ENCODE assay signal across 27 mouse cellular contexts in the genomic region with DNA sequence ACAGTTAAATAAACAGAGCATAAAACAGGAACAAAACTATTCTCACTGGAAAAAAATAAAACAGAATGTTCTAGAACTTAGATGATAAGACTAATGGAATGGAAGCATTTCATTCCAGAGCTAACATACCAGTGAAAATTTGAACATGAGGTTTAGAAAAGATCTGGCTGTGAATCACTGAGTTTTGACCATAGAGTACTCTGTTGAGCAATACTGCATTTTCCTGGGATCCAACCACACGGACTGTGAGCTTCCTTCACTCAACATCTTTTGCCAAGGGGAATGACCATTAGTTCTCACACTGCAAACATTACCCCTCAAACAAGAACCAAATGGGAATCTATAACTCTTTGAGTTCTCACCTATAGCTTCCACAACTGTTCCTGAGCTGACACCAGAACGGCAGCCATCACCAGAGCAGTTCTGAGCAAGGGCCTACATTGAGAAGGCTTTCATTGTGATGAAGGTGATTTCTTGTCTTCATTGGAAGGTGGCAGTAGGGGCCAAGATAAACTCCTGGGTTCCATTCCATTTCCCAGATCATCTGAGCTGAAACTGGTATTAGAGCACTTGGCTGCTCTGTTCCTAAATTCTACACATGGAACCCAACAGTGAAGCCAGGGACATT. TPM values are rescaled to one million over a fixed set of nuclear protein-coding genes. Genes with fewer than 3 reads are reported as not detected.
DNase-seq lines count a peak whose midpoint lies in the region; ATAC-seq and TF ChIP-seq lines count a peak whose summit lies in the region.
"Had no signal": no experiment of that assay in that cellular context is flagged by ENCODE, and none has a peak within 500 bp of the region (broad histone marks: within the 10 kb centered on the region; RNA-seq: fewer than 3 reads in every experiment).

No protein-coding gene starts in this region.

- peak; percentile 57 for DNase-seq in heart, adult 8-10 months (ENCODE audit: low spot score)
- peak; percentile 5 to 23 for DNase-seq in kidney, postnatal 36 days
- no peak for DNase-seq in kidney, postnatal 4 days
- peak; percentile 56 for DNase-seq in lung, postnatal 36 days
- DNase-seq in lung, adult 2 months, result no peak
- DNase-seq in fibroblast of lung, adult 2 months (ENCODE audit: low read depth), result peak; percentile 26
- no peak for DNase-seq in embryo, embryonic 9.5 days (ENCODE audit: extremely low spot score)
- DNase-seq: adrenal gland, postnatal 10 days; cerebellum, adult 11 months; cerebellum, adult 8-10 months; cerebellum, postnatal 14 days; embryo, embryonic 11 days; gastrocnemius, postnatal 10 days had no signal

- H3K4me1 ChIP-seq in heart, embryonic 12.5 days (replicated peaks), result no peaks in the 10 kb centered on the region
- H3K4me1 ChIP-seq in lung, adult 2 months (ENCODE audit: control insufficient read depth, insufficient read depth, low read length), result peaks cover 2% of the 10 kb centered on the region
- H3K4me1 ChIP-seq: embryonic facial prominence, embryonic 12.5 days; forebrain, embryonic 12.5 days; heart, embryonic 15.5 days; hindbrain, embryonic 13.5 days had no signal

- H3K9ac ChIP-seq in heart, embryonic 12.5 days, result no peak overlapping the region
- H3K9ac ChIP-seq: embryonic facial prominence, embryonic 12.5 days; forebrain, embryonic 12.5 days; heart, embryonic 15.5 days; hindbrain, embryonic 13.5 days had no signal

- H3K4me3 ChIP-seq in heart, embryonic 12.5 days, result no peak overlapping the region
- H3K4me3 ChIP-seq in lung, adult 2 months (replicated peaks; ENCODE audit: extremely low read depth, low read depth, low read length), result no peak overlapping the region
- H3K4me3 ChIP-seq: embryonic facial prominence, embryonic 12.5 days; forebrain, embryonic 12.5 days; heart, embryonic 15.5 days; hindbrain, embryonic 13.5 days had no signal

- no peaks in the 10 kb centered on the region for H3K27me3 ChIP-seq in heart, embryonic 12.5 days (replicated peaks)
- H3K27me3 ChIP-seq: embryonic facial prominence, embryonic 12.5 days; forebrain, embryonic 12.5 days; heart, embryonic 15.5 days; hindbrain, embryonic 13.5 days had no signal

- H3K36me3 ChIP-seq in heart, embryonic 12.5 days, result no peaks in the 10 kb centered on the region
- H3K36me3 ChIP-seq: embryonic facial prominence, embryonic 12.5 days; forebrain, embryonic 12.5 days; heart, embryonic 15.5 days; hindbrain, embryonic 13.5 days had no signal

- no peaks in the 10 kb centered on the region; the same call in 1 of the 2 replicates for H3K9me3 ChIP-seq in heart, embryonic 12.5 days (replicated peaks)
- H3K9me3 ChIP-seq: embryonic facial prominence, embryonic 12.5 days; forebrain, embryonic 12.5 days; heart, embryonic 15.5 days; hindbrain, embryonic 13.5 days had no signal

- H3K4me2 ChIP-seq in heart, embryonic 12.5 days, result no peak overlapping the region
- H3K4me2 ChIP-seq: embryonic facial prominence, embryonic 12.5 days; forebrain, embryonic 12.5 days; heart, embryonic 15.5 days; hindbrain, embryonic 13.5 days had no signal

- 69% methylated on average over 2 of the region's 2 CpGs for WGBS in heart, embryonic 12.5 days
- WGBS in lung, adult 2 months, result 73% methylated on average over 2 of the region's 2 CpGs

- no peak for ATAC-seq in heart, embryonic 12.5 days (ENCODE audit: insufficient number of reproducible peaks, low FRiP score)
- ATAC-seq: forebrain, embryonic 16.5 days; hindbrain, postnatal 0 days had no signal

- TF ChIP-seq POLR2A in lung, adult 2 months (IDR thresholded peaks at IDR 0.05; ENCODE audit: borderline replicate concordance, extremely low read depth, low read depth, low read length), result no peak

- no peak for TF ChIP-seq CTCF in lung, adult 2 months (IDR thresholded peaks at IDR 0.05; ENCODE audit: insufficient read depth, low read length)

- no peak overlapping the region for H3K27ac ChIP-seq in heart, embryonic 12.5 days (ENCODE audit: poor library complexity, severe bottlenecking)
- H3K27ac ChIP-seq: embryonic facial prominence, embryonic 12.5 days; forebrain, embryonic 12.5 days; heart, embryonic 15.5 days; hindbrain, embryonic 13.5 days; hindbrain, postnatal 0 days had no signal

RNA-seq across cellular contexts. Expression of a gene that starts 1.9 kb away (rescaled TPM):
- under 1 TPM in 3 of 4 experiments, not detected in 1; 0.16 to 0.34 (median 0.22) TPM for total RNA-seq in heart, adult 8-10 months (2022)
- polyA plus RNA-seq in heart, embryonic 12.5 days (2016; fragmentation: Nextera tagmentation; extraction: Ambion mirVana), result not detected in 2 replicates
- 10.1 and 10.8 TPM in 2 replicates for polyA plus RNA-seq in lung, adult 2 months (2012; rRNA removed)
- total RNA-seq: common myeloid progenitor, adult 5-6 weeks; ES-E14; gastrocnemius, postnatal 10 days; gastrocnemius, postnatal 4 days; hematopoietic stem cell, adult 5-6 weeks; hindbrain, postnatal 0 days had no signal
- polyA plus RNA-seq: brain, embryonic 14.5 days; embryonic facial prominence, embryonic 12.5 days; forebrain, embryonic 12.5 days; forebrain, embryonic 16.5 days; frontal cortex, adult 2 months; hindbrain, embryonic 13.5 days; hindbrain, postnatal 0 days had no signal

RNA-seq across cellular contexts. Expression of a gene that starts 48.9 kb away (rescaled TPM):
- total RNA-seq in heart, adult 8-10 months (2022), result not detected
- not detected in 2 replicates for polyA plus RNA-seq in heart, embryonic 12.5 days (2016; fragmentation: Nextera tagmentation; extraction: Ambion mirVana)
- 0.33 and 0.37 TPM in 2 replicates for polyA plus RNA-seq in lung, adult 2 months (2012; rRNA removed)
- total RNA-seq: adrenal gland, postnatal 10 days; adrenal gland, postnatal 4 days; common myeloid progenitor, adult 5-6 weeks; ES-E14; hematopoietic stem cell, adult 5-6 weeks; hindbrain, postnatal 0 days had no signal
- polyA plus RNA-seq: brain, embryonic 14.5 days; forebrain, embryonic 16.5 days; heart, embryonic 15.5 days; hindbrain, embryonic 13.5 days; hindbrain, postnatal 0 days had no signal

Comparison
In these comparisons a context has a peak if more than half of its experiments do, and no peak if none do; other contexts are left out.
1. DNase-seq: peak in heart, adult 8-10 months (single experiment), kidney, postnatal 36 days (2 of 2), lung, postnatal 36 days (single experiment) and fibroblast of lung, adult 2 months (single experiment); none in kidney, postnatal 4 days (0 of 2), lung, adult 2 months (single experiment) and embryo, embryonic 9.5 days (single experiment).
2. RNA of a gene that starts 1.9 kb away (polyA plus RNA-seq): 10.1 to 10.8 TPM in lung, adult 2 months; not detected in heart, embryonic 12.5 days; every median in the first group is over 10 times any median in the second.